Mouse (Mus musculus) limb, embryonic 11.5 days (tissue): Measurements from ENCODE around the gene Tsen2. TPM values are rescaled to one million over a fixed set of nuclear protein-coding genes. Genes with fewer than 3 reads are reported as not detected.

Source experiments
- ATAC-seq: fragments of 200-750 bp; cut with Nextera tagmentation; 2 replicates; pipeline ENCODE4 v1.8.0; 2017; ENCODE audit warnings: low read depth; ENCODE audit not compliant: insufficient number of reproducible peaks, low FRiP score, low TSS enrichment
- DNase-seq: peaks from one replicate; pipeline ENCODE4 v3.0.0-alpha.2; 2015; ENCODE audit warnings: low spot score
- H3K27ac ChIP-seq: fragments of 300-500 bp; sonication (generic); replicated peaks from 2 replicates; pipeline ENCODE4 v1.5.1; 2014; ENCODE audit warnings: low read depth, mild to moderate bottlenecking, low read length
- H3K27me3 ChIP-seq: fragments of 300-500 bp; sonication (generic); 2 replicates; pipeline ENCODE4 v1.6.1; 2014; ENCODE audit warnings: mild to moderate bottlenecking, low read length, mixed read lengths; ENCODE audit not compliant: control insufficient read depth, insufficient read depth
- H3K36me3 ChIP-seq: fragments of 300-500 bp; sonication (generic); 2 replicates; pipeline ENCODE4 v1.6.1; 2014; ENCODE audit warnings: mild to moderate bottlenecking, low read length, moderate library complexity, mixed read lengths; ENCODE audit not compliant: control insufficient read depth, insufficient read depth
- H3K4me1 ChIP-seq: fragments of 300-500 bp; sonication (generic); 2 replicates; pipeline ENCODE4 v1.6.1; 2014; ENCODE audit warnings: low read length, mixed read lengths; ENCODE audit not compliant: control insufficient read depth, insufficient read depth
- H3K4me2 ChIP-seq: fragments of 300-500 bp; sonication (generic); 2 replicates; pipeline ENCODE4 v1.6.1; 2014; ENCODE audit warnings: low read depth, mild to moderate bottlenecking, moderate library complexity; ENCODE audit not compliant: severe bottlenecking
- H3K4me3 ChIP-seq: fragments of 300-500 bp; sonication (generic); 2 replicates; pipeline ENCODE4 v1.5.1; 2014; ENCODE audit warnings: low read depth, low read length
- H3K9ac ChIP-seq: fragments of 300-500 bp; sonication (generic); 2 replicates; pipeline ENCODE4 v1.6.1; 2014; ENCODE audit warnings: mild to moderate bottlenecking, low read length
- H3K9me3 ChIP-seq: fragments of 300-500 bp; sonication (generic); 2 replicates; pipeline ENCODE4 v1.6.1; 2016; ENCODE audit warnings: low read length; ENCODE audit not compliant: control insufficient read depth
- WGBS: fragments of 180-500 bp; shearing (Covaris S2); extraction: QIAGEN DNeasy Blood & Tissue Kit; methylation state at CpG from one replicate; pipeline ENCODE4 v1.1.7; 2014; 5-methylcytosine and 5-hydroxymethylcytosine counted together
- polyA plus RNA-seq: library from polyadenylated mRNA; unstranded; fragments of >200 nt; fragmentation: Nextera tagmentation; extraction: Ambion mirVana; gene quantifications from 2 replicates; pipeline ENCODE4 v1.2.1, GENCODE M21; 2014

Tsen2 gene
- polyA plus RNA-seq, 1 experiment from 2014 or later: 27.5 TPM

DNA sequence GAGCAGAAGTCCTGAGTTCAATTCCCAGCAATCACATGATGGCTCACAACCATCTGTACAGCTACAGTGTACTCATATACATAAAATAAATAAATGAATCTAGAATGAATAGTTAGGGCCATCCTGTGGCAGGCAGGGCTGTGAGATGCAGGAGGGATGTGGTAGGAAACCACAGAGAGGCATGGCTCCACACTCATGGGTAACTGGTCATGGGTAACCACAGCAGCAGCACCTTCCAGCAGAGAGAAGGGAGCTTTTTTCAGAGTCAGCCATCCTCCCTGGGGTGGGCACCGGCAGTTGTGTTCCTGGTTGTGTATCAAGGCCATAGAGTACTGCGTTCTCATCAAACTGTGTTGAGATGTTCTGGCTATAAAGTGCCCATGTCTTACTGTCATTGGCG is 50.0 kb downstream of the Tsen2 start:
- Histone ChIP-seq H3K36me3 (no peaks in the 10 kb centered on the region), H3K27ac (no peak overlapping the region), H3K4me3 (no peak overlapping the region), H3K9me3 (no peaks in the 10 kb centered on the region), H3K9ac (no peak overlapping the region), H3K27me3 (no peaks in the 10 kb centered on the region), H3K4me2 (no peak overlapping the region), H3K4me1 (no peaks in the 10 kb centered on the region)
- ATAC-seq: no peak
- no peak for DNase-seq
- 81% methylated on average over 3 of the region's 3 CpGs for WGBS

DNA sequence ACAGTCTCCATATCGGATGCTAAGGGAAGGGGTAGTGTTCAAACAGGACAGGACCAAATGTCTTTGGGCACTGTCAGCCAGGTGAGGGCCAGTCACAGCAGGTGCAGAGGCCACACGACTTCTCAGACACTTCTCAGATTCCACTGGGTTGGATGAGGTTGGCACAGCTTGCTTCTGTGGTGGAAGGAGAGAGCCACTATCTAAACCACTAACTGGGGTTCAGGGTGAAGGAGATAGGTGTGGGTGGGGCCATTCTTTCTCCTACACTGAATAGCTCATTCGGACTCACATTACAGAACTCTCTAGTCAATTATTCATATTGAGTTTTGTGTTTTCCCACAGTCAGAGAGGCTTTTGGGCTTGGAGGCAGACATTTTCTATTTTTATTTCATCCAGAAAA is 51.2 kb downstream of the Tsen2 start:
- Histone ChIP-seq H3K4me1 (no peaks in the 10 kb centered on the region), H3K9me3 (no peaks in the 10 kb centered on the region), H3K9ac (no peak overlapping the region), H3K27me3 (no peaks in the 10 kb centered on the region), H3K4me3 (no peak overlapping the region), H3K4me2 (no peak overlapping the region), H3K27ac (no peak overlapping the region), H3K36me3 (no peaks in the 10 kb centered on the region)
- DNase-seq: no peak
- no peak for ATAC-seq
- WGBS: 61% methylated on average over 3 of the region's 3 CpGs

DNA sequence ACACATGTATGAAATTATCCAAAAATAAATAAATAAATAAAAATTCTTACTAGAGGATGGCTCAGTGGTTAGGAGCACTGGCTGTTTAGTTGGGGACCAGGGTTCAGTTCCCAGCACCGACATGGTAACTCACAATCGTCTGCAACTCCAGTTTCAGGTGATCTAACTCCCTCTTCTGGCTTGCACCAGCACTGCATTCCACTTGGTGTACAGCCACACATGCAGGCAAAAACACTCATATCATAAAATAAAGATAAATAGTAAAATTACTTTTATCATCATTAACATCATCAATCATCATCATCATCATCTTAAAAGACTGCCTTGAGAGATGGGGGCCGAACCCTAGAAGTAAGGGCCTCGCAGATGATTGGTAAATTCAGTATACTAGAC is 56.9 kb downstream of the Tsen2 start:
- H3K36me3 ChIP-seq: no peaks in the 10 kb centered on the region
- H3K4me3 ChIP-seq: peak overlapping the region; percentile 72; the same call in 1 of the 2 replicates
- H3K4me1 ChIP-seq: no peaks in the 10 kb centered on the region
- H3K9ac ChIP-seq: no peak overlapping the region
- ATAC-seq (peak; percentile 18; the same call in 1 of the 2 replicates), DNase-seq (no peak)
- no peaks in the 10 kb centered on the region for H3K9me3 ChIP-seq
- no peaks in the 10 kb centered on the region for H3K27me3 ChIP-seq
- WGBS: 63% methylated on average over 4 of the region's 4 CpGs
- peak overlapping the region; percentile 34; the same call in 1 of the 2 replicates for H3K4me2 ChIP-seq
- H3K27ac ChIP-seq: no peak overlapping the region

DNA sequence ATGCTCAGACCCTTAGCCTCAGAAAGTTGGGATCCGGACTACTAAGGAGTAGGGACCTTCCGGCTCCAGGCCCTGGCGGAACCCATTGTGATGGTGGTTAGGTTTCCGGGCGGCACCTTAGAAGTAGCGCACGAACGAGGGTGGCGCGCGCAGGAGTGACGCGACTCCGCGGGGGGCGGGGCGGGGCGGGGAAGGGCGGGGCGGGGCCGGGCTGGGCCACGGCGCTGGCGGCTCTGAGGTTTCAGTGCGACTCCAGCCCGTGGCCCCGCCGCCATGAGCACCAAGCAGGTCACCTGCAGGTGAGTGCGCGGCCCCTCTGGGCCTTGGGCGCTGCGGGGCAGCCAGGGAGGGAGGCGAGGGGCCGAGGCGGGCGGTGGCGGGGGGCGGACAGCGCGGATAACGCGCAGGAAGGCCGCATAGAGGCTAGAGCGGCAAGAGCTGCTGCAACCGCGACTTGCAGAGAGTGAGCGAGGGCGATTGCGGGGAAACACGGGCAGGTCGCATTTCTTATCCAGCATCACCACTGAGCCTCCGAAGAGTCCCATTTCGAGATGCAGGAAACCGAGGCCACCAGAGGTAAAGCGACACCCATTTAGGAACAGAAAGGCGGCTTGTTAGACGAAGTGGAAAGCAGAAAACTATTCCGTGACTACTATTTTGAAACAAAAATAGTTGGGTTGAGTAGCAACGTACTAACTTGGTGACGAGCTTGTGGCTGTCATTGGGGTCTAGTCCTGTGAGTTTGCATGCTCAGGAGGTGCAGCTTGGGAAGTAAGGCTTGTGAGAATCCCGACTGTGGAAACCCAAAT is 57.5 kb downstream of the Tsen2 start, which contains the start of gene Mkrn2:
Mkrn2 (plus strand) TSS at position 188 of the 809 bp plus-strand sequence.
- H3K27ac ChIP-seq: no peak within 1 kb of the TSS
- WGBS: under 1% methylated on average over 55 of the region's 61 CpGs
- ATAC-seq (peak; percentile 93), DNase-seq (peak; percentile 93)
- H3K9ac ChIP-seq: peak within 1 kb of the TSS; percentile 71
- no peaks in the 10 kb centered on the region for H3K9me3 ChIP-seq
- H3K4me1 ChIP-seq: no peaks in the 10 kb centered on the region
- peak within 1 kb of the TSS; percentile 72 for H3K4me3 ChIP-seq
- no peaks in the 10 kb centered on the region for H3K36me3 ChIP-seq
- H3K4me2 ChIP-seq: peak within 1 kb of the TSS; percentile 34
- no peaks in the 10 kb centered on the region for H3K27me3 ChIP-seq

DNA sequence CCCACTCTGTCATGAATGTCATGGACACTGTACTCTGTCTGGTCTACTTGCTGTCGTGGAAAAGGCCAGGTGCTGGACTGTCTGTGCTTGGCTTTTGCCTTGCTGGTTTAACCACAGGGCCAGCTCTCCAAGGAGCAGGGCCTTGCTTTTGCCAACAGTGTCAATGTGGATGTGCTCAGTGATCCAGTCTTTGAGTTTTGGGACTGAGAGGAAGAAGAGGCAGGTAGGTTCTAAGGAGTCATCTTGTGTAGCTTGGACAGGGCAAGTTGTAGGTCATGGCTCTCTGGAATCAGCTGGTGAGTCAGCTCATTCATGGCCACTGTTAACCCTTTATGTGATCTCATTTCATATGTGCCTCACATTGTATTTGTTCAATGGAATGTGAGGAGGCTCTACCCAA is 62.0 kb downstream of the Tsen2 start:
- no peak overlapping the region for H3K27ac ChIP-seq
- no peak overlapping the region for H3K4me2 ChIP-seq
- H3K36me3 ChIP-seq: peaks cover 3% of the 10 kb centered on the region; the same call in 1 of the 2 replicates
- no peaks in the 10 kb centered on the region for H3K4me1 ChIP-seq
- H3K27me3 ChIP-seq: no peaks in the 10 kb centered on the region
- no peaks in the 10 kb centered on the region for H3K9me3 ChIP-seq
- WGBS: 77% methylated on average over 1 of the region's 1 CpGs
- no peak overlapping the region for H3K4me3 ChIP-seq
- DNase-seq (no peak), ATAC-seq (no peak)
- no peak overlapping the region for H3K9ac ChIP-seq

DNA sequence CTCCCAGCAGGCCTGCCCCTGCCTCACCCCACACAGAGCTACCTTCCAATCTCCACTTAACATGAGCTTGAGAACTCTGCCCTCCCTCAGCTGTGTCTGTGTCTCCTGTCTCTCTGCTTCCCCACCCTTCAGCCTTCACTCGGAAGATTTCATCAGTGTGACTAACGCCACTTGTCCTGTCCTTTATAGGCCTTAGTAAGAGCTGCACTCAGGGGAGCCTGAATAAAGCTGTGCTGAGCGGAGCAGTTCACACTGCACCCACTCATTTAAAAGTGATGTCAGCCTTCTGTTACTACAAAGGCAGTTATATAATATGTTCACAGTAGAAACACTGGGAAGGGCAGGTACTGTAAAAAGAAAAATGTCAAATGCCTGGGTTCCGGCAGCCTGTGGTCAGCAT is 63.0 kb downstream of the Tsen2 start:
- Histone ChIP-seq H3K27ac (no peak overlapping the region), H3K4me1 (no peaks in the 10 kb centered on the region), H3K27me3 (no peaks in the 10 kb centered on the region), H3K4me3 (no peak overlapping the region), H3K9ac (no peak overlapping the region), H3K4me2 (no peak overlapping the region), H3K9me3 (no peaks in the 10 kb centered on the region), H3K36me3 (peaks cover 3% of the 10 kb centered on the region; the same call in 1 of the 2 replicates)
- DNase-seq (no peak), ATAC-seq (no peak)
- WGBS: 81% methylated on average over 4 of the region's 4 CpGs

DNA sequence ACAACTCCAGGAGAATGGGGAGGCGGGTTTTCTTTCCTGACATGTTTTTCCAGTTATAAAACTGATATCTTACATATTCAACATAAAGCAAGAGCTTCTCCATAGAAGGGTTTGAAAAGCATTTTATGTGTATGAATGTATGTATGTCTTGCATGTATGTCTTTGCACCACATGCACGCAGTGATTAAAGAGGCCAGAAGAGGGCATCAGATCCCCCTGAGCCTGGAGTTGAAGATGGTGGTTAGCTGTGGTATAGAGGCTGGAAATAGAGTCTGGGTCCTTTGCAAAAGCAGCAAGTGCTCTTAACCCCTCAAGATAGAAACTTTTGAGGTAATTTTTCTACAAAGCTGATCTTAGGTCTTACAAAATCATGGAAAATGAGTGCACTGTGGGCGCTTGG is 64.7 kb downstream of the Tsen2 start:
- Histone ChIP-seq H3K27me3 (no peaks in the 10 kb centered on the region), H3K27ac (no peak overlapping the region), H3K4me2 (no peak overlapping the region), H3K36me3 (peaks cover 6% of the 10 kb centered on the region), H3K4me1 (no peaks in the 10 kb centered on the region), H3K4me3 (no peak overlapping the region), H3K9ac (no peak overlapping the region), H3K9me3 (no peaks in the 10 kb centered on the region)
- WGBS: 67% methylated on average over 3 of the region's 3 CpGs
- DNase-seq (peak; percentile 49), ATAC-seq (no peak)

DNA sequence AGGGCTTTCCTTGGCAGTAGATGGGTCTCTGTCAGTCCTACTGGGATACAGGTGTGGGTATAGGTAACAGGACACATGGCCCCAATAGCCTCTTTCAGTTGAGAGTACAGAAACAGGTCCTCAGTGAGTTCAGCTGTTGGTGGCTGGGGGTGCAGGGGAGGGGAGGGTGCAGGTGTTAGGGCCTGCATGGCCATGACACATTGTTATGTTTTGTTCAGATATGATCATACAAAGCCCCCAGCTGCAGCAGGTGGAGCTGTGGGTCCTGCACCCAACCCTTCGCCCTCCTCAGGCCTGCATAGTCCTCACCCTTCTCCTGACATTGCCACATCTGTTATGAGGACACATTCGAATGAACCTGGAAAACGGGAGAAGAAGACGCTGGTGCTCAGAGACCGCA is 65.8 kb downstream of the Tsen2 start:
- no peaks in the 10 kb centered on the region for H3K4me1 ChIP-seq

More for the DNA sequence above, 65.8 kb downstream of the Tsen2 start:
- no peaks in the 10 kb centered on the region for H3K27me3 ChIP-seq
- no peak overlapping the region for H3K4me3 ChIP-seq
- 97% methylated on average over 5 of the region's 5 CpGs for WGBS
- no peak for DNase-seq
- H3K9ac ChIP-seq: no peak overlapping the region
- no peak for ATAC-seq
- peaks cover 9% of the 10 kb centered on the region for H3K36me3 ChIP-seq
- no peaks in the 10 kb centered on the region for H3K9me3 ChIP-seq
- H3K4me2 ChIP-seq: no peak overlapping the region
- H3K27ac ChIP-seq: no peak overlapping the region
